8 mouse cellular contexts compared by ENCODE assay signal in the genomic region with DNA sequence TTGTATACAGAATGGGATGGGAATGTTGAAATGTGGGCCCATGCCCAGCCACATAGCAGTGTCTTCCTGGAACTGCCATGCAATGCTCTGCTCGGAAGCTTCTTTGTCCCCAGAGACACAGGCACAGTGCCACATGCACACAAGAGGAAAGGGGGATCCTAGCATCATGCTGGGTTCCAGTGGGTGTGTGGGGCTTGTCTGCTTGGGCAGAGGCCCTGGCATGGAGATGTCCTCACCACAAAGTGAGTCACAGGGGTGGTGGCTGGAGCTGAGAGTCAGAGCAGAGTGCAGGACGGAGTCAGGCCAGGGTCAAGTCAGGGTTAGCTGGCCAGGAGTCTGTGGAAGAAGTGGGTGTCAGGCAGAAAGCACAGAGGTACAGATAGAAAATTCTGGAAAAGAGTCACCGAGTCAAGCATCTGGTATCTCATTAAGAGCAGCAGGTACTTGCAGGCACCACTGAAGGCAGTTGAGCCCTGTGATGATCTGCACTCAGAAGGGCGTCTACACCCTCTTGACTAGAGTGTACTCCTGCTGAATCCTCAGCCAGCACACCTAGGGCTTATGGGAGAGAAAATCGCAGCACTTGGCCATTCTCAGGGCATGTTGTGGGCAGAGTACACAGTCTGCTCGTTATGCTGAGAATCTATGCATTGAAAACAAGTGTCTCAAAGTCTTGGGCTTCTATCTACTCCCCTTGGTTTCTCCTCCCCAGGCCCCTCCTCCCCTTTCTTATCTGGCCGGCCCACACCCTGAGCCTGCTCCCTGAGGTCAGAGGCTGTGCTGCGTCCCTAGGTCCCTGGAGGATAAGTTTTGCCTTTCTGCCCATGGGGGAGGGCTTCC.
DNase-seq lines count a peak whose midpoint lies in the region; ATAC-seq and TF ChIP-seq lines count a peak whose summit lies in the region.

No protein-coding gene starts in this region.

- H3K9me3 ChIP-seq in CH12.LX (replicated peaks; ENCODE audit: low read length) = no peaks in the 10 kb centered on the region
- H3K9me3 ChIP-seq in liver, embryonic 16.5 days (replicated peaks; ENCODE audit: control insufficient read depth, low read length) = no peaks in the 10 kb centered on the region

- H3K9ac ChIP-seq in CH12.LX (ENCODE audit: insufficient read depth, low read depth) = no peak overlapping the region
- H3K9ac ChIP-seq in heart, adult 2 months (ENCODE audit: low read depth, low read length) = no peak overlapping the region
- peak overlapping the region; percentile 50 for H3K9ac ChIP-seq in liver, embryonic 16.5 days (ENCODE audit: low read depth, low read length)

- in situ Hi-C loops in CH12.LX (cut with MboI; ENCODE audit: low pct_ligation_motif_present, low pct_unique_long_range_greater_than_20kb, low sequenced_read_pairs) = no loop called here

- DNase-seq in gastrocnemius, adult 18-20 months (ENCODE audit: low spot score) = peak; percentile 24
- DNase-seq in gastrocnemius, postnatal 10 days = no peak
- DNase-seq in CH12.LX (ENCODE audit: extremely low read depth) = peak; percentile 37
- DNase-seq in heart, adult 2 months = peak in 1 of 2 experiments; percentile 61
- no peak for DNase-seq in B cell, adult 2 months
- DNase-seq in cerebellum, postnatal 10 days = no peak
- no peak for DNase-seq in cerebellum, postnatal 14 days

- no peak for TF ChIP-seq POLR2A in CH12.LX (IDR thresholded peaks at IDR 0.05; ENCODE audit: low read depth, low read length)
- no peak for TF ChIP-seq POLR2A in heart, adult 2 months (IDR thresholded peaks at IDR 0.05; ENCODE audit: insufficient read depth, low read depth, low read length)

- no peak overlapping the region for H3K27ac ChIP-seq in CH12.LX (ENCODE audit: insufficient read depth, low read depth)
- H3K27ac ChIP-seq in heart, adult 2 months = peak overlapping the region; percentile 64
- H3K27ac ChIP-seq in liver, embryonic 16.5 days (ENCODE audit: low read length) = peak overlapping the region; percentile 96

- peak overlapping the region in 1 of 3 experiments; percentile 10 for H3K4me3 ChIP-seq in CH12.LX (replicated peaks in 1 of 3; ENCODE audit: low read depth in 2 of 3, low read length in 2 of 3, poor library complexity in 1 of 3)
- no peak overlapping the region for H3K4me3 ChIP-seq in heart, adult 2 months
- H3K4me3 ChIP-seq in liver, embryonic 16.5 days (ENCODE audit: low read depth, low read length) = peak overlapping the region; percentile 34

- dilution Hi-C loops in CH12.LX (cut with MboI; ENCODE audit: extremely low pct_ligation_motif_present, extremely low pct_unique_long_range_greater_than_20kb, low sequenced_read_pairs) = no loop called here

- intact Hi-C loops in heart, adult 2 months (cut with DNase I) = no loop called here

- H3K79me2 ChIP-seq in CH12.LX (replicated peaks; ENCODE audit: control insufficient read depth, extremely low read depth, insufficient read depth, poor library complexity, severe bottlenecking) = no peaks in the 10 kb centered on the region
- H3K79me2 ChIP-seq in heart, adult 2 months (replicated peaks; ENCODE audit: control insufficient read depth, insufficient read depth, low read length) = no peaks in the 10 kb centered on the region

- 36% methylated on average over 8 of the region's 8 CpGs for WGBS in heart, adult 2 months
- WGBS in liver, embryonic 16.5 days (ENCODE audit: insufficient replicate concordance) = 24% methylated on average over 8 of the region's 8 CpGs

- no peak overlapping the region for H3K4me2 ChIP-seq in CH12.LX (ENCODE audit: insufficient read depth, low read depth, poor library complexity, severe bottlenecking)
- H3K4me2 ChIP-seq in liver, embryonic 16.5 days (ENCODE audit: low read depth, low read length) = peak overlapping the region; percentile 58

- no peak for TF ChIP-seq RAD21 in CH12.LX (IDR thresholded peaks at IDR 0.05; ENCODE audit: low read depth, low read length)

- peak; percentile 98 for ATAC-seq in liver, embryonic 16.5 days (ENCODE audit: low read depth)

- no peak for TF ChIP-seq EP300 in CH12.LX (IDR thresholded peaks at IDR 0.05; ENCODE audit: low read length)
- TF ChIP-seq EP300 in heart, adult 2 months (IDR thresholded peaks at IDR 0.05; ENCODE audit: insufficient read depth, low read depth, low read length) = no peak

- no peaks in the 10 kb centered on the region for H3K36me3 ChIP-seq in CH12.LX (replicated peaks in 1 of 2; ENCODE audit: control insufficient read depth in 1 of 2, insufficient read depth in 1 of 2, low read length in 1 of 2)
- no peaks in the 10 kb centered on the region for H3K36me3 ChIP-seq in heart, adult 2 months (ENCODE audit: control insufficient read depth, insufficient read depth, low read length)
- H3K36me3 ChIP-seq in liver, embryonic 16.5 days (ENCODE audit: control insufficient read depth, insufficient read depth) = no peaks in the 10 kb centered on the region

- peaks cover 14 to 53% of the 10 kb centered on the region in 2 experiments for H3K4me1 ChIP-seq in CH12.LX (ENCODE audit: control insufficient read depth in 1 of 2, insufficient read depth in 2 of 2)
- peaks cover 15% of the 10 kb centered on the region for H3K4me1 ChIP-seq in heart, adult 2 months (ENCODE audit: control insufficient read depth, insufficient read depth, low read length)
- H3K4me1 ChIP-seq in liver, embryonic 16.5 days (ENCODE audit: control insufficient read depth, low read depth, low read length) = peaks cover 42% of the 10 kb centered on the region

- no peak for TF ChIP-seq CTCF in CH12.LX (conservative IDR thresholded peaks at IDR 0.05 in 1 of 2, IDR thresholded peaks at IDR 0.05 in 1 of 2; ENCODE audit: low read depth in 2 of 2, low read length in 2 of 2)
- no peak for TF ChIP-seq CTCF in heart, adult 2 months (IDR thresholded peaks at IDR 0.05)

- H3K27me3 ChIP-seq in CH12.LX (replicated peaks) = no peaks in the 10 kb centered on the region
- no peaks in the 10 kb centered on the region for H3K27me3 ChIP-seq in heart, adult 2 months (ENCODE audit: control insufficient read depth, insufficient read depth, low read length)
- no peaks in the 10 kb centered on the region; the same call in 1 of the 2 replicates for H3K27me3 ChIP-seq in liver, embryonic 16.5 days (ENCODE audit: control insufficient read depth, insufficient read depth, low read depth, low read length)

TF ChIP-seq in CH12.LX, 34 proteins besides CTCF, POLR2A, EP300 and RAD21:
- TF ChIP-seq USF1 (IDR thresholded peaks at IDR 0.05; ENCODE audit: low read depth, low read length) (no peak), UBTF (IDR thresholded peaks at IDR 0.05; ENCODE audit: low read depth, low read length) (no peak), NRF1 (IDR thresholded peaks at IDR 0.05; ENCODE audit: low read depth, low read length) (no peak), ZKSCAN1 (IDR thresholded peaks at IDR 0.05; ENCODE audit: borderline replicate concordance, low read depth, low read length) (no peak), MYC (IDR thresholded peaks at IDR 0.05; ENCODE audit: low read depth, low read length) (no peak), TBP (conservative IDR thresholded peaks at IDR 0.05; ENCODE audit: low read depth, low read length) (no peak), TCF12 (IDR thresholded peaks at IDR 0.05; ENCODE audit: low read depth, low read length) (no peak), MEF2A (IDR thresholded peaks at IDR 0.05; ENCODE audit: borderline replicate concordance, low read depth, low read length) (no peak), ZC3H11A (IDR thresholded peaks at IDR 0.05; ENCODE audit: low read depth, low read length) (no peak), NELFE (IDR thresholded peaks at IDR 0.05; ENCODE audit: low read depth, low read length) (no peak), IRF4 (IDR thresholded peaks at IDR 0.05; ENCODE audit: low read depth, low read length) (no peak), SIN3A (IDR thresholded peaks at IDR 0.05; ENCODE audit: low read length) (no peak), RCOR1 (conservative IDR thresholded peaks at IDR 0.05; ENCODE audit: low read depth, low read length) (no peak), PAX5 (IDR thresholded peaks at IDR 0.05; ENCODE audit: low read length) (no peak), JUND (conservative IDR thresholded peaks at IDR 0.05; ENCODE audit: low read depth, low read length) (no peak), ZNF384 (IDR thresholded peaks at IDR 0.05; ENCODE audit: low read depth, low read length) (no peak), KAT2A (IDR thresholded peaks at IDR 0.05; ENCODE audit: insufficient replicate concordance, low read length) (no peak), GABPA (IDR thresholded peaks at IDR 0.05; ENCODE audit: insufficient replicate concordance, low read depth, low read length) (no peak), BHLHE40 (IDR thresholded peaks at IDR 0.05; ENCODE audit: low read depth, low read length) (no peak)
TF ChIP-seq in CH12.LX: peak in this region for 0.

Comparison
In these comparisons a context has a peak if more than half of its experiments do, and no peak if none do; other contexts are left out.
1. DNase-seq: peak in gastrocnemius, adult 18-20 months (single experiment) and CH12.LX (single experiment); none in gastrocnemius, postnatal 10 days (single experiment), B cell, adult 2 months (0 of 2), cerebellum, postnatal 10 days (0 of 2) and cerebellum, postnatal 14 days (0 of 2).